Mouse (Mus musculus): ENCODE measurements around the gene Cabp1.
A peak's percentile ranks its signal among the peaks of the same experiment; 100 is the strongest.
"Not testable (repeated sequence)": the region's sequence is repeated elsewhere in the genome, so short reads cannot be mapped to it uniquely, and the experiment has no call there.

Gene Cabp1

DNA sequence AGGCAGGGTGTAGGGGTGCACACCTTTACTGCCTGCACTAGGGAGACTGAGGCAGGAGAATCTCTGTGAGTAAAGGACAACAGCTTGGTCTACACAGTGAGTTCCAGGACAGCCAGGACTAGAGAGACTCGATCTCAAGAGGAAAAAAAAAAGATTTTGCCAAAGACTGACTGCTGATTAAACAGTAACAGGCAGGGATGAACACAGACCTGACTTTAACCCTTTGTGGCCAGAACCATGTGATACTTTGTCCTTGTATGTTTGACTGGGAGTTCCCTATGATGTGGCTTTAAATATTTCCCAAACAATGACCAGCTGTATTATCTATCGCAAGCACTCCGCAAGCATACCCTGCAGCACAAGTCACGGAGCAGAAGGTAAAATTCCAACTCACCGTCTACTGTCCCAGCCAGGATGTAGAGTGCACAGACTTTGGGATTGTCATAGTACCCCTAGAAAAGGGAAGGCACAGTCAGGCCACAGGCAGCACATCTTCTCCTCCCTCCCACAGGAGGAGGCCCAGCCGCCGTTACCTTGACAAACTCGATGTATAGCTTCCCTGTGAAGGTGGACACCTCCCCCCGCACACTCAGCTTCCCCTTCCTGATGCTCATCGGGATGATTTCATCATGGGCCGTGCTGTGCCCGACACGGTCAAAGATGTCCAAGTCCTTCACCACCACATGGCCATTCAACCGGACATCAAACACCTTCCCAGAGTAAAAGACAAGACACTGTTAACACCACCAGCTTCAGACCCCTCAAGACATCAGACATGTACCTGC lies 44.3 kb downstream of the Cabp1 start:
- no peak for DNase-seq

DNA sequence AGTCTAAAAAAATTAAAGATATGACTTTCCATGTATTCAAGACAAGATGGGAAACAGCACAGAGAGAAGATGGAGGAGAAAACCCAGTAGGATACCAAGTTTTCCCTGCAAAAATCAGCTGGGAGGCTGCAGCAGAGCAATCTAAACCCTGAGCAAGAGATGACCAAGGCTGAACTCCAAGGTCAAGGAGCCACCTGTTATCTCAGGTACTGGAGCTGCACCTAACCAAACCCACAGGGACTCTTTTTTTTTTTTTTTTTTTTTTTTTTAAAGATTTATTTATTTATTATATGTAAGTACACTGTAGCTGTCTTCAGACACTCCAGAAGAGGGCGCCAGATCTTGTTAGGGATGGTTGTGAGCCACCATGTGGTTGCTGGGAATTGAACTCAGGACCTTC lies 45.3 kb downstream of the Cabp1 start:
- DNase-seq = not testable (repeated sequence)

DNA sequence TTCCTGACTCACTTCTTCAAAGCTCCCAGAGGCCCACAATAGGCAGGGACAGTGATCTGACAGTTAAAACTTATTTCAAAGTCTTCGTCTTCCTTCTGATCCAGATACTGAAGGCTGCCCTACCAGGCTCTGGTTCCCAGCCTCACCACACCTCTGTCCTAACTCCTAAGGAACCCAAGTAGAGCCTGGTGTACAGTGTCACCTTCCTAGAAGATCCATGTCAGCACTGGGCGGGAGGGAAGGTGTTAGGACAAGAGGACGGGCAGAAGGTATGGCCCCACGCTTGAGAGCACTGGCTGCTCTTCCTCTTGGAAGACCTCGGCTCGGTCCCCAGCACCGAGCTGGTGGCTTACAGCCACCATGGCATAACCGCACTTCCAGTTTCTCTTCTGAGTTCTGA lies 45.8 kb downstream of the Cabp1 start:
- no peak for DNase-seq

DNA sequence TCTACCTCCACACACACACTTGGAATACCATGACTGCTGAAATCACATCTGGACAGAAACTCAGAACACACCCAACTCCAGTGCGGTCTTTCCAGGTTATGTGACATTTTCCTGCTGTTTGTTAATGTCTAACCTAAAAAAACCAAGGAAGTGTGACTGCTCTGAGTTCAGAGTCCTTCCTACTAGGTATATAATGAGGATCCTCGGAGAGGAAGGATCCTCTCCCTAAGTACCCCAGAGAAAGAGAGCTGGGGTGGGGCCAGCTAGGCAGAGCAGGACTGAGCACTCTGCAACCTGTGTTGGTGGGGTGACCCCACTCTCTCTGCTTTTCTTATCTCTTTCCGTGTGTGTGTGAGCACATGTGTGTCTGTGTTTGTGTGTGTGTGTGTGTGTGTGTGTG lies 46.8 kb downstream of the Cabp1 start:
- no peak for DNase-seq

DNA sequence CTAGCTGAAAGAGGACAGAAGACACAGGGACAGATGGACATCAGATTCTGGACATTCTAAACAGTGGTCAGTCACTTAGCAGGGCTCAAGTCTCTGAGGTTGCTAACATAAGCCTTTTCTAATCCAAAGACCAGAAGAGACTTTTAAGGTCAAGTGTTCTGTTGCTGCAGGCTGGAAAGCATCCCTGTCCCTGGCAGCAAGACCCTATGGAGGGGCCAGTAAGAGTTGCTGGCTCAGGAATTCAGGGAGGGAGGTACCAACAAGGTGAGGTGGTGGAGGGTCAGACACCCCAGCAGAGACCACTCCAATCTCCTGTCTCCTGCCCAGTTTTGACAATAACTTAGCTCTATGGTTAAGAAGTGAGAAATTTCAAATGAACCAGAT lies 47.4 kb downstream of the Cabp1 start:
- DNase-seq = no peak

DNA sequence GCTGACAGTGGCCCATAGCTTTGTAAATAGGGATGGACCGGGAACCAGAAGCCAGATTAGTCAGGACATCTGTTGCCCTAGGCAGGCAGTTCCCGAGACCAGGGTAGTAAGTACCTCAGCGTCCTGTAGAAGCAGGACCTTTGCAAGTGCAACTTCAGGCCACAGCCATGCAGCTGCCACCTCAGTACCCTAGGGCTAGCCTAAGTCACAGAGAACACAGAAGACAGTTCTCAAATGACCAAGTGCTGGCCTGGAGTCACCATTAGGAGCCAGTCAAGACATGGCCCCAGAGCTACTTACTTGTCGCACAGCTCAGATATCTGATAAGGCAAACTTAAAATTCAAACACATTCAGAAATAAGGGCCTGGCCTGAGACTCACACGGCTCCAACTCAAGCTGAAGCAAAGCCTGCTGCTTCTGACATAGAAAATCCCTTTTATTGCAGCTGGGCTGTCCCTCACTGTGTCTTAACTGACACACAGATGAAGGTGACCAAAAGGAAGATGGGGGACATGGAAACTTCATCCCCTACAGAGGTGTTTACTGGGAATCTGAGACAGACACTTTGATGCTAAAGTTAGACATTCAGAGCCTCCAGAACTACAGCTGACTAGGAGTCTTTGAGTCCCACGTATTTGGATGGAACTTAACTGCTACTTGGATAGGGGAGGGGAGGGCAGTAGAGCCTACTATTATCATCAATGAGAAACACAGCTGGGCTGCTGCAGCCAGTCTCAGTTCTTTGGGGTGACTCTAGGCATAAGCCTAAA lies 48.0 kb downstream of the Cabp1 start:
- DNase-seq = no peak

DNA sequence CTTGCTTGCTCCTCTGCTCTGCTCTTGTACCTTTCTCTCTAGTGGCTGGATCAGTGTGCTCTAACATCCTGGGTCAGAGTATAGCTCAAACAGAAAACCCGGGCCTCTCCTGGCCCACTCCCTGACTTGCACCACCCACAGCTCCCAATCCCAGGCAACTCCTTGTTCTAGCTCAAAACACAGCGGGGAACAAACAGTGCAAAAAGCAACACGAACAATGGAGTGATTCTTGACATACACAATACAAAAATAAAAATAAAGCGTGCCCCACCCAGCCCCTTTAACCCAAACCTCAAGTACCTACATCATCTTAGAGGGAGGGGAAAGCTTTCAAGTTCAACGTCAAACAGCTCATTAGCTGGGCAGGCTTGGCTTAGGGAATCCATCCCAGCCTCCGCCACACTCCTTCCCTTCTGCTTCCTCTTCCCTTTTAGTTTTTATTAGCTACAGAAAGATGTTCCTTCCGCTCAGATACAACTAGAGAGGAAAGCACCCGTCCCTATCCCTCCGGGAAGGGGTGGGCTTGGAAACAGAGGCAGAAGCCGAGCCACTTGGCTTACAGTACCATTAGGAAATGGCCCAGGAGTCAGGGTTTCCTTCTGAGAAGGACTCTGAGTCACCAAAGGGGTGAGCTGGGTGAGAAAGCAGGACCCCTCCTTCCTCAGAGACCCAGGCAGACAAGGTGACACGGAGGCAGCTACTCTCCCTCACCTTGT lies 48.8 kb downstream of the Cabp1 start:
- DNase-seq = no peak

DNA sequence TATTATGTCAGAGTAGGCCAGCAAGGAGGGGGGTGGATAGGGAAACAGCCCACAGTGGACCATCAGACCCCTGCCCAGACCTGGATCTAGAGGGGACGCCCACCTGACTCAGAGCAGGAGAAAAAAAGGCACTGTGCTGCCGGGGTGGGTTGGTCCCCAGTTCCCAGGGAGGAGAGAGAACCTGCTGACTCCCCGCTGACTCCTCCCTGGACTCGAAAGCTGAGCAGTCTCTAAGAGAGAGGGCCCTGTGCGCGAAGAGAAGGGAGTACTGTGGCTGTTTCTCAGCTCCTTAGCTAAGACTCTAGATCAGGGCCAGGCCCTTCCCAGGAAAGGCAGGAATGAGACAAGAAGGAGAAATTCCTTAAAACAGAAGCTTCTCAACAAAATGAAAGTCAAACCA lies 49.7 kb downstream of the Cabp1 start:
- DNase-seq = no peak

DNA sequence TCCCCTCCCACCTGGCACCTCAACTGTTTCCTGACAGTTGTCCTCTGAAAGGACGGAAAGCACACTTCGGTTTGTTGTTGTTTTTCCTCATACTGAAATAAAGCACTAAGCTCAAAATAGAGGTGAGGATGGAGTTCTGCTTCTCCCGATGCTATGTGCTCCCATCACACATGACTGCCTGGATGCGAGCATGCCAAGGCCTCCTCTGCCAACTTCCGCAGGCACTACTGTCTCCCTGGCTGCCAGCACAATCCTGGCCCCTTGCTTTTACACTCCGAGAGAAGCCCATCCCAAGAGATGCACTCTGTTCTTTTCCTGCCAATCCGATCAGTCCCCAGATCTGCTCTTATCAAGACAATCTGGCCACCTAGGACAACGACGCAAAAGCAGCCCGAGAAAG lies 50.6 kb downstream of the Cabp1 start:
- no peak for DNase-seq

DNA sequence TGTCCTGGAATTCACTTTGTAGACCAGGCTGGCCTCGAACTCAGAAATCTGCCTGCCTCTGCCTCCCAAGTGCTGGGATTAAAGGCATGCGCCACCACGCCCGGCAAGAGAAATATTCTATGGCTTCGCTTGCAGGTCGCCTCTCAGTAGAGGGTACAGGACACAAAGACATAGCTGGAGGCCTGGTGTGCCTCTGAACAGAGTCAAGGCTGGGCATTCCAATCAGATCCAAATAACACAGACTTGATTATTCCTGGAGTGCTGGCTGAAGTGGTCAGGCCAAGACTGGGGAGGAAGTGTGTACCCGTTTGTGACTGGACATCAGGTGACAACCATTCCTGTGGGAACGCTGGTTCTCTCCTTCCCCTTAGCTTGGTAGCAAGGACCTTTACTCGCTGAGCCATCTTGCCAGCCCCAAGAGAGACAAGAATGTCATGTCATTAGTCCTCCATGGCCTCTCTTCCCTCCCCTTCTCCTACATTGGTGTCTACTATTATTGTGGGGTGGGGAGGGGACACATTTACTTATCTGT lies 51.9 kb downstream of the Cabp1 start:
- no peak for DNase-seq

DNA sequence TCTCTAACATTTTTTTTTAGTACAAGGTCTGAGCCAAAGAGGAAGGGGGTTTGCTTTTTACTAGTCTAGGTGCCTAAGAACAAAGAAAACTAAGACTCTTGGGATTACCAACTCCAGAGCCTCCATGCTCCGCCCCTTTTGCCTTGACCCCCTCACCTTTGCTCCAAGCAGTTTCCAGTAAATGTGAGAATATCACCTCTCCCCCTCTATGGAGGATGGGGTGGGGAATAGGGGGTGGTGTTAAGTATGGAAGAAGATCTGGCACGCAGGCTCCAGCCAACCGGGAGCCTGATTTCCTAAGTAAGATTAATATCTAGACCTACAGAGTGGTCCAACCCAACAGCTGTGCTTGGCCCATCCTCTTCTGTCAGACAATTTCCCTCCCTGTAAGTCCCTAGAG lies 53.5 kb downstream of the Cabp1 start:
- DNase-seq = no peak

DNA sequence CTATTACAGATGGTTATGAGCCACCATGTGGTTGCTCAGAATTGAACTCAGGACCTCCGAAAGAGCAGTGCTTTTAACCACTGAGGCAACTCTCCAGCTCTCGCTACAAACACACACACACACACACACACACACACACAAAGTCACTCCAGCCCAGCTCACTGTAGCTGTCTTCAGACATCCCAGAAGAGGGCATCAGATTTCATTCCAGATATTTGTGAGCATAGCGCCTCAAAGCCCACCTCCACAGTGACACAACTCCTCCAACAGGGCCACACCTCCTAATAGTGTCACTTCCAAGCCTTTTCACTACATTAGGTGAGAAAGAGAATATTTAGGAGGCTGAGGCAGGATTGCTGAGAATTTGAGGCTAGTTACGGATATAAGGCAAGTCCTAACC lies 55.1 kb downstream of the Cabp1 start:
- no peak for DNase-seq

DNA sequence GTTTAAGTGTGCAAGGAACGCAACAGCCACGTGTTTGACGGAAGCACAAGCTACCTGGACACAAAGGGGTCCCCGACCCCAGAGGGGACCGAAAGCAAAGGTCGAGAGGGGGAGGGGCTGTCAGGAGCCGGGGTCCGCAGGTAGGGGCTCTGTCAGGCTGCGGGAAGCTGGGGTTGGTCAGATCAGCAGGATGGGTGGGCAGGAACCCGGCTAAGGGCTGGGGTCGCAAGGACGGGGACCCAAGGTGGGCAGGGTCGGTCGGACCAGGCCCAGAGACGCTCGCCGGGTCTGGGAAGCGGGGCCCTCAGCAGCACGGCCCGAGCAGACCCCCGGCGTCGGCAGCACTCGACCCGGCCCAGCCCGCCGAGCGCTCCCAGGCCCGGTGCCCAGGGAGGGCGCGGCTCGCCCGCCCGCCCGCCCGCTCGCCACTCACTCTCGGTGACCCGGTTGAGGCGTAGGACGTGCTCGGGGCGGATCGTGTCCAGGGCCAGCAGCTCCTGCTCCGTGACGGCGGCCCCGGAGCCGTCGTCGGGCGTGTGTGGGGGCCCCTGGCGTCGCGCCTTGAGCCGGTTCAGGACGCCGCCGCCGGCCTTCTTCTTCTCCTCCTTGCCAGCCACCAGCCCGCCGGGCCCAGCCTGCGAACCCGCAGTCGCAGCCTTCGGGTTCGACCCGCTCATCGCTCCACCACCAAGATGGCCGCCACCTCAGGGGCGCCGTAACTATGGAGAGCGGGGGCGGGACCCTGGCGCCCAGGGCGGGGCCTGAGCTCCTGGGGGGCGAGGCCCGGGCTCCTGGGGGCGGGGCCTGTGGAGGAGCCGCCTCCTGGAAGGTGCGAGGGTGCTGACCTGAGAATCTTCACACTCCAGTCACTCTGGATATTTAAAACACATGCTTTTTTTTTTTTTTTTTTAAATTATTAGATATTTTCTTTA lies 59.7 kb downstream of the Cabp1 start, which contains the start of gene Unc119b:
Gene Unc119b (minus strand): TSS at position 742 of the 932 bp plus-strand sequence.
- DNase-seq = peak; percentile 92

DNA sequence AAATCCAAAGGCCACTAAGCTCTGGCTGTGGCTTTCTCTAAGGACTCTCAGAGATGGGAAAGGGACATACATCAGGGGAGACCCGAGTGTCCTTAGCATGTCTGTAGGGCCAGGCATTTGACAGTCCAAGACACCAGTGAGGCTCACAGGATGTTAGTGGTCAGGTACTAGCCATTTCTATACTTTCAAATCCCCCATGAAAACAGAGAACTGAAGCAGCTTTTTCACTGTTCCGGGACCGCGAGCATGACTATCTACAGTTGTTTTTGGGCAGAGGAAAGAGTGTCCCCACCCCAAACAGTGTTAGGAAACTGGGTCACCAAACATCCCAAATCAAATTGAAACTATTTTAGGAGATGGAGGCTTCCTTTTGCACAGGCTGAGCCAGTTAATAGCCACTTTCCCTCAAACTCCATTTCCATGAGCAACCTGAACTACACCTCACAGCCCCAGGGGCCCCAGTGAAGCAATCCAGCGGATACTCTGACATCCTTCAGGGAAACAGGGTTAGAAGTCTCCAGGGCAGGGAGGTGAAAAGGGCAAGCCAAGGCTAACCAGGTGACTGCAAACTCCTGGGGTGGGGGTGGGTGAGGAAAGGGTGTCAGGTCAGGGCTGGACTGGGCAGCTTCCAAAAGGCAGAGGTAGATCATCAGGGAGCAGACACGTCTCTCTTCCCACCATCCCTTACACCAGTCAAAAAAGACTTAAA lies 60.7 kb downstream of the Cabp1 start:
- no peak for DNase-seq

DNA sequence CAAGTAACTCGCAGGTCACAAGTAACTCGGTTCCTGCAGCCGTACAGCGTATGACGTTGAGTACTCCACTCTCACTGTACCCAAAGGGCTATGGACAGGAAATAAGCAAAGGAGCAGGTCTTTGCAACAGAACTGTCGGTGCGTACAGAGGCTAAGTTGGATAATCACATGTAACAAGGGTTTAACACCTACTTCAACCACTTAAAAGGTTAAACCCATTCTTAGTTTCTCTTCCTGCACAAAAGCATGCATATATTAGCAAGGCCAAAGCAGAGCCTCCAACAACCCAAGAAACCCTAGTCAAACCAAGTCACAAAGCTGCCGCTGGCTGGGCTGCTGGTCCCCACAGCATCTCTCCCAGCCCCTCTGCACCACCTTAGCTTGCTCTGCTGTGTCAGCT lies 61.7 kb downstream of the Cabp1 start:
- DNase-seq = no peak

DNA sequence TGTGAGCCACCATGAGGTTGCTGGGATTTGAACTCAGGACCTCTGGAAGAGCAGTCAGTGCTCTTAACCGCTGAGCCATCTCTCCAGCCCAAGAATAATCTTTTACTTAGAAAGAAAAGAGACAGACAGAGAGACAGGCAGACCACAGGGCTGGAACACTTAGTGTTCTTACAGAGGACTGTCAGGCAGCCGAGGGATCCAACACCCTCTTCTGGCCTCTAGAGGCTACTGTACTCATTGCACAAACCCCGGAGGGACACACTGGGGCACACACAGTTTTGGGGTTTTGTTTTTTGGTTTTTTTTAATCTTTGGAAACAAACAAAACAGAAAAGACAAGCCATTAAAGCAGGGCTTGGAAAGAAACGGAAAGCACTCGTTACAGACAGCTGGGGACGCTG lies 64.9 kb downstream of the Cabp1 start:
- no peak for DNase-seq

DNA sequence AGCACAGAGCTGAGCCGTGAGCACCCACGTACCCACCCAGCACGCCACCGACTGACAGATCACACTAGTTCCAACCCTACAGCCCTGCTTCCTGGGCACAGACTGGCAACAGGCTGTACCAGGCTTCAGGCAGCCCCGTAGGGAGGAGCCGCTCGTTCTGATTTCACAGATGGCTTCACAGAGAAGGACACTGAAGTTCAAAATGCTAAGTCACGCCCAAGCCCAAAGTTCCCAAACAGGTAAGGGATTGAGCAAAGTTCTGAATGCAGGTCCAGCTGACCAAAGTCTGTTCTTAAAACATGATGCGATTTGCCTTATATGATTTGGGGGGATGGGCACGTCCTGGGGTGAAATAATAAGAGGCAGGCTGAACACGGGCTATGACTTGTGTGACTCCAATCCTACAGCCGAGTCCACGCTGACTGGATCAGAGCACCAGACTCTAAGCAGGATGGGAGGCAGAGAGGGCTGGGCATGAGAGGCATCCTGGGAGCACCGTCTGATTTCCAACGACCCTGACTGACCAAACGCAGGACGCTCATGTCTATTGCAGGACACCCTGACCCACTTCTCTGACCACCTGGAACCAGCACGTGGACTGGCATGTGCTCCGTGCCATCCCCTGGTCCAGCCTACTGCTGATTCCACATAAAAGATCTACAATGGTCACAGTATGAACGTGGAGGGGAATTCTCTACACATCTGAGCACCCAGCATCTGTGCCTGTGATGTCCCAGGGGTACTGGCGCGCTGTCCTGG lies 66.6 kb downstream of the Cabp1 start:
- no peak for DNase-seq

DNA sequence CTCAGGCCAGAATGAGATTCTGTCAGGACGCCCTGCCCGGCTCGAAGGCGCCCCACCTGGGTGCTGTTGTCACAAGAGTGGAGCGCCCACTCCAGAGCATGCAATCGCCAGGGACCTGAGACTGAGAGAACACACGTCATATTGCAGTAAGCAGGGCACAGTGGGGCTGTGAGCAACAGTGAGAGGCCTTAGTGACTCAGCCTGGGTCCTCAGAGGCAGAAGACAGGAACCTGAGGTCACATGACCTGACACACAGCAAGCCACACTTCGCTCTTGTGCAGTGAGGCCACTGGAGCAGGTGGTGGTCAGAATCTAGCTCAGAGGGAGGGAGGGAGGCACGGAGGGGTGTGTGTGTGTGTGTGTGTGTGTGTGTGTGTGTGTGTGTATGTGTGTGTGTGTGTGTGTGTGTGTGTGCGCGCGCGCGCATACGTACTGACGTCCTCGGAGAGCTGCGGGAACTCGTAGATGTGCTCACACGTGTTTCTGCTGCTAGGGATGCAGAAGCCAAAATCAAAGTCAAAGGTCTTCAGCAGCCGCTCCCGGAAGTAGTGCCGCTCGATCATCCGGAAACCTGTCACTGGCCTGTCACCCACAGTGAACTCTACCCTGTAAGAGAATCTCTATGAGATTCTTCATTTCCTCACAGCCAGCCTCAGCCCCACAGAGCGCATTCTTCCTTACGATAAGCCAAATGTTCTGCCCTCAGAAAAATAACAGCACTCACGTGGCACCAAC lies 67.4 kb downstream of the Cabp1 start:
- DNase-seq = no peak

DNA sequence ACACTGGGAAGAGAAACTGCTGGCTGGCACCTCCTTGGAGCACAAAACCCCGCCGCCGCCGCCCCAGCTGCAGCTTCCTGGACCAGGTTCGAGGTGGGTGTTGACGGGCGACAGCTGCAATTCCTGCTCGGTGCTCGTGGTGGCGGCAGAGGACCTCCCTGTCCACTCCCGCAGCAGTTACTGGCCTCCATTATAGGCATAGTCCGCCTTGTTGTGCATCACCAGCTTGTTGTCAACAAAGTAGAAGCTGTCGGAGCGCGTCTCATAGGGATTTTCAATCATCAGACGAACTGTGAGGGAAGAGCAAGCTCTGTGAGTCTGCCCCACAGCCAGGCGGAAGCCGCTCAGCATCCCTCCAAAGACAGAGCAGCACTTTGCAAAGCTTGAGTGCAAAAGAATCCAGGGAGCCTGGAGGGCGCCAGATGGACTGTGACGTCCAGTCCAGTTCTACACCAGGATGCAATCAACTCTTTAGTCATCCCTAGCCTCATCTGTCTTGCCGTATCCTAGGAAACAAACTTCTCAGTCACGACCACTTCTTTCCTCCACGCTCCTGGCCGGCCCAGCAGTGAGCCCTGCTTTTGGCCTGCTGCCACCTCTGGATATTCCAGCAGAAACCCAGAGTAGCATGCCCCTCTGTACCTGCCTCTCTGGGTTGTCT lies 68.8 kb downstream of the Cabp1 start:
- DNase-seq = peak; percentile 79

DNA sequence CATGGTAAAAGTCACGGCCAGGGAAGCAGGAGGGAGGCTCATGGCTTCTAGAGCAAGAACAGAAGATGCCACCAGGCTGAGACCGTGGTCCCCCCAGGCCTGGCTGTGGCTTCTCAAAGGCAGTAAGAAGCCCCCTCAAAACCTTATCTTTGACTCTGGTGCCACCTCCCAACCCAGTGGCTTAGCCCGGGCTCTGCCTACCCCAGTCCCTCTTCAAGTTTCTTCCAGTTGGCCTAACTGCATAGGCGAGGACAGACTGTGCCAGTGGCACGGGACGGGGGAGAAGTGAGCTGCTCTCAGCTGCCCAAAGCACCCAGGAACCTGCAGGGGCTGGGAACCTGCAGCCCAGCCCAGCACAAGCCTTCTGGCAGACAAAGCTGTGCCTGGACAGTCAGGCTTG lies 69.5 kb downstream of the Cabp1 start:
- DNase-seq = no peak

Measured in liver (tissue).